Mouse (Mus musculus): ENCODE results near the gene Rps27l. TPM values are rescaled to one million over a fixed set of nuclear protein-coding genes. Genes with fewer than 3 reads are reported as not detected.

Rps27l gene
- polyA plus RNA-seq, 1 experiment from 2014 or later, result 777 TPM

DNA sequence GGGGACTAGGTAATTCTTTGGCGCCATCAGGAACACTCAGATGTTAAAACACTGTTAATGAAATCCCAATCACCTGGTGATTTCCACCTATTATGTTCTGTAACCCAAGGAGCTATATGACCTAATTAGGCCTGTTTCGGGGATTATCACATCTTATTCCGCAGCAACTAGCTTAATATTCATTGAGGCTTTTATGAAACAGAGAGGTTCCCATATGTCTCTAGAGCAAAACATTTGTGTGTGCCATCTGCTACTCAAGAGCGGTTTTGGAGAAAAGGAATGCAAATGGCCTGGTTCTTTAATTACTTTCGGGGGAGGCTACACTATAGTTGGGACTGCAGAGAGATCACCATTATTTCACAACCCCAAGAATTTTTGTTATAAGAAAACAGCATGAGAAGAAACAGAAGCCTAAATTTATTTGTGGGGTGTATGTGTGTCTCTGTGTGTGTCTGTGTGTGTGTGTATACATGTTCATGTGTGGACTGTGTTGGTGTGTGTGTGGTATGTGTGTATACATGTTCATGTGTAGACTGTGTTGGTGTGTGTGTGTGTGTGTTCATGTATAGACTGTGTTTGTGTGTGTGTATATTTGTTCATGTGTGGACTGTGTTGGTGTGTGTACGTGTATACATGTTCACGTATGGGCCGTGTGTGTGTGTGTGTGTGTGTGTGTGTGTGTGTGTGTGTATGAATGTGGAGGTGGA, 18.0 kb upstream of the Rps27l start:
- no peak for DNase-seq (ENCODE audit: low spot score)
- Histone ChIP-seq H3K36me3 (replicated peaks) (no peaks in the 10 kb centered on the region), H3K4me1 (peaks cover 7% of the 10 kb centered on the region), H3K27me3 (replicated peaks; ENCODE audit: low read depth, poor library complexity, severe bottlenecking) (no peaks in the 10 kb centered on the region), H3K9me3 (no peaks in the 10 kb centered on the region), H3K4me3 (no peak overlapping the region), H3K27ac (replicated peaks) (no peak overlapping the region)
- WGBS, result 84% methylated on average over 8 of the region's 8 CpGs

DNA sequence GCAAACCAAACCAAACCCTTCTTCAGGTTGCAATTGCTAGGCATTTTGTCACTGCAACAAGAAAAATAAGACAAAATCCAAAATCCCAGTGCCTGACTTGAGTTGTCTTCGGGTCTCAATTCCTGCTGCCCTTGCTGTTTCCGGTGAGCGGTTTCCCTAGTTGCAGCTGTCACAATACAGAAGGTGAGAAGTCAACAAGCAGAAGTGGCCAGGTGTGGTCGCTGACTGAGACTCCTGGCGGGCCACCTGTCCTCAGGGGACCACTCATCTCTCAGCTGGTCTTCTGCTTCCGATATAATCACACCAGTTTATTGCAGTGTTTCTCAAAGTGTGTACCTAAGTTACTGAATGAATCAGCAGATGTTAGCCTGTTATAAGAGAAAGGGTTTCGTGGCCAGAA, 15.5 kb upstream of the Rps27l start:
- no peaks in the 10 kb centered on the region for H3K36me3 ChIP-seq (replicated peaks)
- WGBS, result 64% methylated on average over 7 of the region's 7 CpGs
- peaks cover 15% of the 10 kb centered on the region for H3K4me1 ChIP-seq
- no peaks in the 10 kb centered on the region for H3K9me3 ChIP-seq
- no peak overlapping the region for H3K27ac ChIP-seq (replicated peaks)
- DNase-seq (ENCODE audit: low spot score), result no peak
- no peaks in the 10 kb centered on the region for H3K27me3 ChIP-seq (replicated peaks; ENCODE audit: low read depth, poor library complexity, severe bottlenecking)
- H3K4me3 ChIP-seq, result no peak overlapping the region

DNA sequence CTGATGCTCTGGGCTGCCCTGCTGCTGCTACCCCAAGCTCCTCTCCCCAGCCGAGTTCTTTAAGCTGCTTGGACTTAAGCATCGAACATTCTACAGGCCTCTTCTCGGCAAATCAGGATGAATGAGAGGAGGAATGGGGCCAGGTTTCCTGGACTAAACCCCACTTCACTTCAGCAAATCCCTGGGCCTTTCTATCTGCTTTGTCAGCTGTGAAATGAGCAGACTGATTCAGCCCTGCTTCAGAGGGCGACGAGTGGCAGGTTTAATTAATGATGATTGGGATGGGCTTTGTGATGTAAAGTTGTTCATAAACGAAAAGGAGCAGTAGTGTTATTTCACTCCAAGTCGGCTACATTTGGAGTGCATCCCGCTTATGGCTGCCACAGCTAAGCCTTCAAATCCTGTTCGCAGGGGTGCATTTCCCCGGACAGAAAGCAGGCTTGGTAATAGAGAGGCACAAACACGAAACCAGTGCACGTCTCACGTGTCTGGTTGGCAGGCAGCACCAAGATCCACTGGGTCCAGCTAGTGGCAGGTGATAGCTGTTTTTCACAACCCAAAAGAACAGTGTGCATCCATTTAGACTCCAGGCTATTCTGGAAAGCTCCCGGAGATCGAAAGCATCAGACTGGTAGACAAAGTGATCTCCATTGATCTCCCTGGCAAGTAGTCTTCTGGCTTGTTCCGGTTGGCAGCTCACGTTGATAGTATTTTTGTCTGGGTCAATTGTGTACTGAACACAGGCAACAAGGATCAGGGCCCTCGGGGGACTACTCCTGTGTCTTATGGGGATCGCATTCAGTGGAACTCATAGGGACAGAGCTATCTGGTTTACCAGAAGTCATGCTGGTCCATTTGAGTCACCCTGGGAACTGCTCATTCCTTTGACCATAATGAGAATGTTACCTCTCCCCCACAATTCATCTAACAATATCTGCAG, 11.7 kb upstream of the Rps27l start:
- WGBS, result 67% methylated on average over 19 of the region's 19 CpGs
- Histone ChIP-seq H3K27me3 (replicated peaks; ENCODE audit: low read depth, poor library complexity, severe bottlenecking) (no peaks in the 10 kb centered on the region), H3K4me1 (peaks cover 15% of the 10 kb centered on the region), H3K4me3 (no peak overlapping the region), H3K9me3 (no peaks in the 10 kb centered on the region), H3K27ac (replicated peaks) (no peak overlapping the region), H3K36me3 (replicated peaks) (no peaks in the 10 kb centered on the region)
- DNase-seq (ENCODE audit: low spot score), result no peak

DNA sequence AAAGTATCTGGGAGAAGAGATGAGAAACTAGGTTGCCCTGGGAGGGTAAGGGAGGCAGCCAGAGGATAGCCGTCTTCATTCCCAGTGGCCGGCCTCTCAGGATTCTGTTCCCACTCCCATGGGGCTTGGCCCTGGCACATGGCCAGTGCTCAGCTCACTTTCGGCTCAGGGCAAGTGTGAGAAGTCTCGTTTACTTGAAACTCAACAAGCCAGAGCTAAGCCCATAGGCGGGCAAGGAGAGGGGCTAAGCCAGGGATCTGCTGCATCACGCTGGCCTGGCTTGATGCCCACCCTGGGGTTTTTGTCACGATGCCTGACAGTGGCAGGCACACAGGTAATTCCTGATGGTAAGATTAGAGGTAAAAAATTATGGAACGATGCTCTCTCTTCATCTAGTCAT, 8.4 kb upstream of the Rps27l start:
- no peaks in the 10 kb centered on the region for H3K36me3 ChIP-seq (replicated peaks)
- H3K27ac ChIP-seq (replicated peaks), result no peak overlapping the region
- H3K9me3 ChIP-seq, result no peaks in the 10 kb centered on the region
- H3K27me3 ChIP-seq (replicated peaks; ENCODE audit: low read depth, poor library complexity, severe bottlenecking), result no peaks in the 10 kb centered on the region
- no peak overlapping the region for H3K4me3 ChIP-seq
- 86% methylated on average over 8 of the region's 8 CpGs for WGBS
- H3K4me1 ChIP-seq, result peaks cover 9% of the 10 kb centered on the region; the same call in 1 of the 2 replicates
- no peak for DNase-seq (ENCODE audit: low spot score)

DNA sequence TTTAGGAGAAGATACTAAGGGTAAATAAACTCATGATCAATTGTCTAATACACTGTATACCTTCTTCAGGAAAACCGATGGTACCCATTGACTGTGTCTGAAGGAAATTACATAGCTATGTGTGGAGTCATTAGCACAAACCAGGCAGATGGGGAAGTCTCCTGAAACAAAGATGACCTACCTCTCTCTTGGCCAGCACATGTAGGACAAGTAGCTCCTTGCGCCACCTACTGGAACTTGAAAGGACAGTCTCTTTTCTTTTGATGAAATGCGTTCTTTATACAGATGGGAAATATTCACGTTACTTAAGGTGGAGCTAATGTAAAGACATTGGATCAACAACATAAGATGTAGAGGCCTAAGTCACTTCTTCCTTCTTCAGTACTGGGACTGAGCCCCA, 7.0 kb upstream of the Rps27l start:
- Histone ChIP-seq H3K27ac (replicated peaks) (no peak overlapping the region), H3K36me3 (replicated peaks) (no peaks in the 10 kb centered on the region), H3K27me3 (replicated peaks; ENCODE audit: low read depth, poor library complexity, severe bottlenecking) (no peaks in the 10 kb centered on the region), H3K9me3 (no peaks in the 10 kb centered on the region), H3K4me1 (peaks cover 5% of the 10 kb centered on the region; the same call in 1 of the 2 replicates), H3K4me3 (no peak overlapping the region)
- 11% methylated on average over 4 of the region's 4 CpGs for WGBS
- DNase-seq (ENCODE audit: low spot score), result peak; percentile 37

DNA sequence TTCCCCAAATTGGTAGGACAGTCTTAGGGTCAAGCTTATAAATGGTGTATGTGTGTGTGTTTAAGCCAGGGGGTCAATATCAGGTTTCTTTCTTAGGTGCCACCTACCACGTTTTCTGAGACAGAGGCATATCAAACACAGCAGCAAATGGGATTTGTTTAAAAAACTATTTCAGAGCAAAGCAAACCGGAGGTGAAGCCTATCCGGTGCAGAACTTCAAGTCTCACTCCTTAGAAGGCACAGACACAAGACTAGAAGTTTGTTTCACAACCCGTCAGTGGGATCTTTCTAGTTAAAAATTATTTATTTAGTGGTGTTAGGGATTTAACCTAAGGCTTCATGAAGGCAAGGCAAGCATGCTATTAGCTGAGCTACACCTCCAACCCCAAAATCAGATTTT, 725 bp upstream of the Rps27l start:
- Histone ChIP-seq H3K27me3 (replicated peaks; ENCODE audit: low read depth, poor library complexity, severe bottlenecking) (no peaks in the 10 kb centered on the region), H3K4me3 (peak overlapping the region; percentile 79), H3K36me3 (replicated peaks) (peaks cover 24% of the 10 kb centered on the region), H3K27ac (replicated peaks) (peak overlapping the region; percentile 96), H3K4me1 (peaks cover 18% of the 10 kb centered on the region), H3K9me3 (no peaks in the 10 kb centered on the region)
- DNase-seq (ENCODE audit: low spot score), result no peak
- WGBS, result 19% methylated on average over 4 of the region's 4 CpGs

DNA sequence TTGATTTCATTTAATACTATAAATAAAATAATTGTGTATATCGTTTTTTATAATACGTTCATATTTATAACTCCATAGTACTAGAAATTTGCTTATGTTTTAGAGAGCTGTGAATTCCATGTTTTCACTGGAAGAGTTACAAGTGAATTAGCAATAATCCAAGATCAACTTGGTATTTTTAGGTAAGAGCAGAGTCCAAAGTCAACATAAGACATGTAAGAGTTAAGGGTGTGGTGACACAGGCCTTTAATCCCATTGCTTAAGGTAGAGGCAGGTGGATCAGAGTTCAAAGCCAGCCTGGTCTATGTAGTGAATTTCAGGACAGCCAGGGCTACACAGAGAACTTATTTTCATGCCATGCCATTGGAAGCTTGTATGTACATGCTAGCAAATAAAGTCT, 2.6 kb downstream of the Rps27l start:
- no peak for DNase-seq (ENCODE audit: low spot score)
- Histone ChIP-seq H3K27ac (replicated peaks) (no peak overlapping the region), H3K4me3 (no peak overlapping the region), H3K4me1 (peaks cover 18% of the 10 kb centered on the region), H3K27me3 (replicated peaks; ENCODE audit: low read depth, poor library complexity, severe bottlenecking) (no peaks in the 10 kb centered on the region), H3K9me3 (no peaks in the 10 kb centered on the region), H3K36me3 (replicated peaks) (peaks cover 24% of the 10 kb centered on the region)
- 97% methylated on average over 2 of the region's 2 CpGs for WGBS

DNA sequence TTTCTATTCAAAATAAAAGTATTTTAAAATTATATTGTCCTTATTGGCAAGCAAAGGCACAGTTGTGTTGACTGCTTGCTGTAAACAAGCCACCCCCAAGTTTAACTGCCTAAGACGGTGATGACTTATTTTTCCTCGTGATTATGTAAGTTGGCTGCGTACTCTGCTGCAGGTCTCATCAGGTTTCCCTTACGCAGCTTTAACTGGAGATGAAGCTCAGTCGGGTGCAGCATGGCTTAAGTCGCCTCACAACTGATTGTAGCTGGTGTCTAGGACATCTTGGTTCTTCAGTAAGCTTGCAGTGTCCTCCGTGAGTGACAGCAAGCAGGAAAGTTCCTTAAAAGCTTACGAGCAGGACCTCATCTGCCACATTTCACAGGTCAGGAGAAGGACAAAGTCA, 6.4 kb downstream of the Rps27l start:
- no peak for DNase-seq (ENCODE audit: low spot score)
- H3K4me1 ChIP-seq, result no peaks in the 10 kb centered on the region
- H3K9me3 ChIP-seq, result no peaks in the 10 kb centered on the region
- WGBS, result 80% methylated on average over 8 of the region's 8 CpGs
- no peak overlapping the region for H3K27ac ChIP-seq (replicated peaks)
- no peak overlapping the region for H3K4me3 ChIP-seq
- H3K27me3 ChIP-seq (replicated peaks; ENCODE audit: low read depth, poor library complexity, severe bottlenecking), result no peaks in the 10 kb centered on the region
- peaks cover 24% of the 10 kb centered on the region for H3K36me3 ChIP-seq (replicated peaks)

DNA sequence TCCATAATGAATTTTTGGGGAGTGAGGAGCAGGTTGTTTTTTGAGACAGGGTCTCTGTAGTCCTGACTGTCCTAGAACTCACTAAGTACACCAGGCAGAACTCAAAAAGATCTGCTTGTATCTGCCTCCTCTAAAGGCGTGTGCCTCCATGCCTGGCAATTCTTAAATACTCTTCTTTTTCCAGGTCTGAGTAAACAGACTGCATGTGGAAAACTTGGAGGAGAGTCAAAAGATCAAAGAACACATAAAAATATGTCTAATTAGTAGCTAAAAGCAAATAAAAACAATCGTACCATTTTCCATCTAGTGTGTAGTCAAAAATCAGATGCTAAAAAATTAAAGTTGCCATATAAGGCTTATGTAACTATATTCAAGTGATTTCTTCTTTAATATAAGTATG, 7.0 kb downstream of the Rps27l start:
- 86% methylated on average over 2 of the region's 2 CpGs for WGBS
- Histone ChIP-seq H3K27me3 (replicated peaks; ENCODE audit: low read depth, poor library complexity, severe bottlenecking) (no peaks in the 10 kb centered on the region), H3K4me3 (no peak overlapping the region), H3K27ac (replicated peaks) (no peak overlapping the region), H3K36me3 (replicated peaks) (peaks cover 18% of the 10 kb centered on the region), H3K9me3 (no peaks in the 10 kb centered on the region), H3K4me1 (no peaks in the 10 kb centered on the region)
- DNase-seq (ENCODE audit: low spot score), result no peak

DNA sequence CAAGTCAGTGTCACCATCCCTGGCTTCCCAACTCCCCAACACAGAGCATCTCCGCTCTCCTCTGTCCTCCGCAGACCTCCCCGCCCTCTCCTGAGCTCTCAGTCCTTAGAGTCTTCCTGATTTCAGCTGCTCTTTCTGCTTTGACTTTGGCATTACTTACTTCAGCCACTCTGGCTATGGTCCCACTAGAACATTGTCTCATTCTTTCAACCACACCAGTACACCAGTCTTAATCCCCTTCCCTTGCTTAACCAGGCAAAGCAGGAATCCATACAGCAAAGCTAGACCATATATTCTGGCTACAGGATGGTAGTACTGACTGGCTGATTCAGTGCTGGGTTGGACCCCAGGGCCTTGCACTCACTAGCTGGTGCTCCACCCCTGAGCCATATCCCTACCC, 11.6 kb downstream of the Rps27l start:
- H3K27me3 ChIP-seq (replicated peaks; ENCODE audit: low read depth, poor library complexity, severe bottlenecking), result no peaks in the 10 kb centered on the region
- no peaks in the 10 kb centered on the region for H3K4me1 ChIP-seq
- DNase-seq (ENCODE audit: low spot score), result no peak
- whole genome bisulfite sequencing, result 91% methylated on average over 3 of the region's 3 CpGs
- H3K9me3 ChIP-seq, result no peaks in the 10 kb centered on the region
- H3K4me3 ChIP-seq, result no peak overlapping the region
- H3K27ac ChIP-seq (replicated peaks), result no peak overlapping the region
- no peaks in the 10 kb centered on the region for H3K36me3 ChIP-seq (replicated peaks)

DNA sequence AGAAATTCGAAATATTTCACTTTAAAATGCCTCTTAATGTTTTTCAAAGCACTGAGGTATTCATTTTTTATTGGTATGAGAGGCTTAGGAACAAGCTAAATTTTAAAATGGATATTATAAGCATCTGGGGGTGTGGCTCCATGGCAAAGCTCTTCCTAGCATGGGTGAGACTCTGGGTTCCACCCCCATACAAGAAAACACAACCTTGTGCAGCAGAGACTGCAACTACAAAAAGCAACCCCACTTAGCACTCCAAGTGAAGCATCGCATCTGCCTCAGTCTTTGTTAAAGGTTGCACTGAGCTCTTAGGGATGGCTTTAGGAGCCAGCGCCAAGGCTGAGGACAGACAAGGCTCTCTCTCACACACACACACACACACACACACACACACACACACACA, 15.6 kb downstream of the Rps27l start:
- Histone ChIP-seq H3K27me3 (replicated peaks; ENCODE audit: low read depth, poor library complexity, severe bottlenecking) (no peaks in the 10 kb centered on the region), H3K4me1 (no peaks in the 10 kb centered on the region), H3K36me3 (replicated peaks) (no peaks in the 10 kb centered on the region), H3K27ac (replicated peaks) (no peak overlapping the region), H3K9me3 (no peaks in the 10 kb centered on the region), H3K4me3 (no peak overlapping the region)
- WGBS, result 80% methylated on average over 3 of the region's 3 CpGs
- DNase-seq (ENCODE audit: low spot score), result no peak

DNA sequence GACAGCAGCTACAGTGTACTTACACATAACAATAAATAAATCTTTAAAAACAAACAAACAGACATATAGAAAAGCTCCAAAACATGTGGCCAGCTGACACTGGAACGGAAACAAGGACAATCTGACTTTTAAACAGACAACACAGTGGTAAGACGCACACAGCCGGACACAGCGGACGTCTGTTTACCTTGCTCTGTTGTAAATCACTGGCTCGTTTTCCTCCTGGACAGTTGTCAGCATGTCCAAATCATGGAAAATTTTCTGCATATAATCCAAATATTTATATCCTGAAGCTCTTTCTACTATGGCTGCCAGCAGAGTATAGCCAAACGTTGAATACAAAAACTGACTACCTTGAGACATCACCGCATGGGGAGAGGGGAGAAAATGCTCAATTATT, 21.6 kb downstream of the Rps27l start:
- Histone ChIP-seq H3K4me3 (no peak overlapping the region), H3K4me1 (no peaks in the 10 kb centered on the region), H3K27me3 (replicated peaks; ENCODE audit: low read depth, poor library complexity, severe bottlenecking) (no peaks in the 10 kb centered on the region), H3K27ac (replicated peaks) (no peak overlapping the region), H3K9me3 (no peaks in the 10 kb centered on the region), H3K36me3 (replicated peaks) (peaks cover 28% of the 10 kb centered on the region)
- DNase-seq (ENCODE audit: low spot score), result no peak
- 92% methylated on average over 8 of the region's 8 CpGs for WGBS

DNA sequence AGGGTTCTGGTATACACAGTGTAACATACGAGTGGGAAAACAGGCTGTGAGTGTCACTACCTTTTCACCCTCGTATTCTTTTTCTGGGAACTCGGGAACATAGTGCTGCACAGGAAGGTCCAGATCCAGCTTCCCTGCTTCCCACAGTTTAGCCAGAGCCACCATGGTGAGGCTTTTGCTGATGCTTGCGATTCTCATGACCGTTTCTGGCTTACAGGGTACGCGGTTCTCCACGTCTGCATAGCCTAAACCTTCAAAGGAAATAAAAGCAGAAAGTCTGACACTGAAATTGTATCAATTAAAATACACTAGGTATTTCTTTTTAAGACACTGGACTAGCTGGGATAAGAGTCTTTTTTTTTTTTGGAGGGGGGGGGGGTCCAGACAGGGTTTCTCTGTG, 25.2 kb downstream of the Rps27l start:
- Histone ChIP-seq H3K27ac (replicated peaks) (no peak overlapping the region), H3K36me3 (replicated peaks) (peaks cover 28% of the 10 kb centered on the region), H3K27me3 (replicated peaks; ENCODE audit: low read depth, poor library complexity, severe bottlenecking) (no peaks in the 10 kb centered on the region), H3K4me3 (no peak overlapping the region), H3K4me1 (peaks cover 20% of the 10 kb centered on the region), H3K9me3 (no peaks in the 10 kb centered on the region)
- WGBS, result 88% methylated on average over 8 of the region's 8 CpGs
- DNase-seq (ENCODE audit: low spot score), result no peak

All from embryonic facial prominence, embryonic 10.5 days (tissue).